8 mouse cellular contexts compared by ENCODE assay signal in genomic region chr9:63791275-63791674, GRCm38 (mm10). TPM values are rescaled to one million over a fixed set of nuclear protein-coding genes. Genes with fewer than 3 reads are reported as not detected.
DNase-seq lines count a peak whose midpoint lies in the region; ATAC-seq and TF ChIP-seq lines count a peak whose summit lies in the region.

No protein-coding gene starts in this region.

- peaks cover 74% of the 10 kb centered on the region for H3K4me1 ChIP-seq in hindbrain, embryonic 10.5 days (replicated peaks)
- H3K4me1 ChIP-seq in hindbrain, postnatal 0 days (ENCODE audit: insufficient read depth, low read length): peaks cover 5% of the 10 kb centered on the region
- peaks cover 7% of the 10 kb centered on the region for H3K4me1 ChIP-seq in cortical plate, adult 2 months (ENCODE audit: control insufficient read depth, insufficient read depth, low read length)
- H3K4me1 ChIP-seq in lung, embryonic 16.5 days (replicated peaks; ENCODE audit: control insufficient read depth, insufficient read depth, low read length): peaks cover 22% of the 10 kb centered on the region
- peaks cover 9% of the 10 kb centered on the region for H3K4me1 ChIP-seq in liver, postnatal 0 days (ENCODE audit: insufficient read depth)

- no peak for ATAC-seq in hindbrain, postnatal 0 days
- peak; percentile 20 for ATAC-seq in lung, embryonic 16.5 days (ENCODE audit: low read depth)
- no peak for ATAC-seq in liver, postnatal 0 days

- no peak for TF ChIP-seq CTCF in hindbrain, postnatal 0 days (IDR thresholded peaks at IDR 0.05; ENCODE audit: low read depth)
- no peak for TF ChIP-seq CTCF in cortical plate, adult 2 months (IDR thresholded peaks at IDR 0.05; ENCODE audit: extremely low read depth, insufficient read depth, low read length)
- no peak for TF ChIP-seq CTCF in liver, postnatal 0 days (IDR thresholded peaks at IDR 0.05; ENCODE audit: low read depth)

- no peak overlapping the region for H3K9ac ChIP-seq in hindbrain, postnatal 0 days (replicated peaks; ENCODE audit: low read length)
- no peak overlapping the region for H3K9ac ChIP-seq in lung, embryonic 16.5 days (ENCODE audit: low read length)
- H3K9ac ChIP-seq in liver, postnatal 0 days (replicated peaks): no peak overlapping the region

- H3K9me3 ChIP-seq in hindbrain, embryonic 10.5 days: no peaks in the 10 kb centered on the region
- no peaks in the 10 kb centered on the region for H3K9me3 ChIP-seq in hindbrain, postnatal 0 days (ENCODE audit: low read length)
- H3K9me3 ChIP-seq in lung, embryonic 16.5 days (ENCODE audit: control insufficient read depth, low read length): no peaks in the 10 kb centered on the region
- no peaks in the 10 kb centered on the region for H3K9me3 ChIP-seq in liver, postnatal 0 days (ENCODE audit: low read length)

- no peak for DNase-seq in hindbrain, embryonic 10.5 days (ENCODE audit: low spot score)
- DNase-seq in hindbrain, postnatal 0 days (ENCODE audit: low spot score): no peak
- peak; percentile 67 for DNase-seq in heart, postnatal 4 days
- DNase-seq in liver, postnatal 0 days: no peak
- no peak for DNase-seq in cerebellum, adult 11-12 months
- DNase-seq in left cerebral cortex, adult 9 months (ENCODE audit: low spot score in 2 of 2): no peak

- H3K27ac ChIP-seq in hindbrain, embryonic 10.5 days: 0 out of 2 replicates have a peak overlapping the region, but pooled peaks have one; percentile 40
- no peak overlapping the region for H3K27ac ChIP-seq in hindbrain, postnatal 0 days
- 0 out of 2 replicates have a peak overlapping the region, but pooled peaks have one; percentile 2 for H3K27ac ChIP-seq in cortical plate, adult 2 months (ENCODE audit: insufficient read depth, low read length)
- no peak overlapping the region for H3K27ac ChIP-seq in lung, embryonic 16.5 days (ENCODE audit: low read length)
- no peak overlapping the region for H3K27ac ChIP-seq in liver, postnatal 0 days (ENCODE audit: low read depth)

- no peak for TF ChIP-seq EP300 in liver, postnatal 0 days (IDR thresholded peaks at IDR 0.05; ENCODE audit: low read depth)

- 45% methylated on average over 6 of the region's 6 CpGs for WGBS in hindbrain, embryonic 10.5 days
- WGBS in hindbrain, postnatal 0 days: 31% methylated on average over 6 of the region's 6 CpGs
- 21% methylated on average over 6 of the region's 6 CpGs for WGBS in lung, embryonic 16.5 days
- WGBS in liver, postnatal 0 days (ENCODE audit: insufficient replicate concordance): 35% methylated on average over 6 of the region's 6 CpGs

- no peak overlapping the region for H3K4me3 ChIP-seq in hindbrain, embryonic 10.5 days
- H3K4me3 ChIP-seq in hindbrain, postnatal 0 days (ENCODE audit: low read length): no peak overlapping the region
- no peak overlapping the region for H3K4me3 ChIP-seq in cortical plate, adult 2 months (ENCODE audit: insufficient read depth, low read length)
- no peak overlapping the region for H3K4me3 ChIP-seq in lung, embryonic 16.5 days (ENCODE audit: low read length)
- no peak overlapping the region for H3K4me3 ChIP-seq in liver, postnatal 0 days (ENCODE audit: low read depth, low read length)

- no peak for TF ChIP-seq POLR2A in cortical plate, adult 2 months (IDR thresholded peaks at IDR 0.05; ENCODE audit: extremely low read depth, insufficient read depth, low read length)

- H3K27me3 ChIP-seq in hindbrain, embryonic 10.5 days (ENCODE audit: insufficient read depth, poor library complexity, severe bottlenecking): peaks cover 18% of the 10 kb centered on the region
- no peaks in the 10 kb centered on the region for H3K27me3 ChIP-seq in hindbrain, postnatal 0 days (ENCODE audit: insufficient read depth, low read length)
- no peaks in the 10 kb centered on the region; the same call in 1 of the 2 replicates for H3K27me3 ChIP-seq in lung, embryonic 16.5 days (ENCODE audit: control insufficient read depth, insufficient read depth, low read depth, low read length)
- H3K27me3 ChIP-seq in liver, postnatal 0 days (ENCODE audit: insufficient read depth, low read length): 0 out of 2 replicates have a peak, but pooled peaks cover 3% of the 10 kb centered on the region

- H3K36me3 ChIP-seq in hindbrain, embryonic 10.5 days: no peaks in the 10 kb centered on the region
- H3K36me3 ChIP-seq in hindbrain, postnatal 0 days (ENCODE audit: insufficient read depth, low read length): no peaks in the 10 kb centered on the region
- H3K36me3 ChIP-seq in lung, embryonic 16.5 days (ENCODE audit: control insufficient read depth, insufficient read depth, low read length): no peaks in the 10 kb centered on the region
- H3K36me3 ChIP-seq in liver, postnatal 0 days (replicated peaks; ENCODE audit: insufficient read depth, low read length): no peaks in the 10 kb centered on the region

- no peak overlapping the region for H3K4me2 ChIP-seq in hindbrain, postnatal 0 days (ENCODE audit: low read depth, low read length)
- H3K4me2 ChIP-seq in lung, embryonic 16.5 days (ENCODE audit: low read depth, low read length): no peak overlapping the region
- H3K4me2 ChIP-seq in liver, postnatal 0 days (ENCODE audit: low read depth, low read length): no peak overlapping the region

RNA-seq across cellular contexts. Expression of gene Smad3, which starts 33.5 kb away (rescaled TPM):
- polyA plus RNA-seq in hindbrain, embryonic 10.5 days (2016; fragmentation: Nextera tagmentation; extraction: Ambion mirVana): 24.2 TPM in 2 replicates
- 26.5 and 34.0 TPM in 2 replicates for total RNA-seq in hindbrain, postnatal 0 days (2014; rRNA removed)
- polyA plus RNA-seq in hindbrain, postnatal 0 days (2015; fragmentation: Nextera tagmentation; extraction: Ambion mirVana): 7.2 and 7.5 TPM in 2 replicates
- polyA plus RNA-seq in cortical plate, adult 2 months (2012; rRNA removed): 40.3 and 46.8 TPM in 2 replicates
- total RNA-seq in heart, postnatal 4 days (2021): 10 to 100 TPM; 20.7 to 20.9 TPM
- polyA plus RNA-seq in lung, embryonic 16.5 days (2015; fragmentation: Nextera tagmentation; extraction: Ambion mirVana): 18.0 and 19.5 TPM in 2 replicates
- 1.9 and 2.1 TPM in 2 replicates for polyA plus RNA-seq in liver, postnatal 0 days (2015; fragmentation: Nextera tagmentation; extraction: Ambion mirVana)

Comparison
In these comparisons a context has a peak if more than half of its experiments do, and no peak if none do; other contexts are left out.
1. H3K27ac ChIP-seq: peak in hindbrain, embryonic 10.5 days (single experiment) and cortical plate, adult 2 months (single experiment); none in hindbrain, postnatal 0 days (single experiment), lung, embryonic 16.5 days (single experiment) and liver, postnatal 0 days (single experiment).